Mouse (Mus musculus): ENCODE measurements around the gene Apob.

GRCm38 (mm10) chr12:8029520-8029919, 52.1 kb downstream of the Apob start:
- TF ChIP-seq MAFK (IDR thresholded peaks at IDR 0.05; ENCODE audit: insufficient read depth, low read depth, low read length): no peak
- TF ChIP-seq ZC3H11A (IDR thresholded peaks at IDR 0.05; ENCODE audit: borderline replicate concordance, low read depth, low read length): no peak
- no peak for TF ChIP-seq HCFC1 (IDR thresholded peaks at IDR 0.05; ENCODE audit: borderline replicate concordance, insufficient read depth, low read length)
- TF ChIP-seq CHD2 (IDR thresholded peaks at IDR 0.05; ENCODE audit: low read depth, low read length): no peak
- TF ChIP-seq ZNF384 (IDR thresholded peaks at IDR 0.05; ENCODE audit: low read depth, low read length): no peak
